Mouse (Mus musculus) intestine, postnatal 0 days (tissue): ENCODE measurements around the gene Ormdl2. TPM values are rescaled to one million over a fixed set of nuclear protein-coding genes. Genes with fewer than 3 reads are reported as not detected.

ENCODE experiments used
- ATAC-seq: fragments of 200-750 bp; cut with Nextera tagmentation; 2 replicates; pipeline ENCODE4 v1.8.0; 2017; ENCODE audit warnings: mild to moderate bottlenecking, moderate TSS enrichment, moderate library complexity
- H3K27ac ChIP-seq: fragments of 300-500 bp; sonication (generic); 2 replicates; pipeline ENCODE4 v1.5.1; 2014; ENCODE audit warnings: mild to moderate bottlenecking, low read depth, low read length, moderate library complexity
- H3K27me3 ChIP-seq: fragments of 300-500 bp; sonication (generic); replicated peaks from 2 replicates; pipeline ENCODE4 v1.6.1; 2014; ENCODE audit warnings: low read length, mixed read lengths; ENCODE audit not compliant: control insufficient read depth, insufficient read depth
- H3K36me3 ChIP-seq: fragments of 300-500 bp; sonication (generic); 2 replicates; pipeline ENCODE4 v1.6.1; 2014; ENCODE audit warnings: mild to moderate bottlenecking, moderate library complexity; ENCODE audit not compliant: control insufficient read depth, insufficient read depth
- H3K4me1 ChIP-seq: fragments of 300-500 bp; sonication (generic); replicated peaks from 2 replicates; pipeline ENCODE4 v1.6.1; 2014; ENCODE audit warnings: antibody characterized with exemption, low read length, mixed read lengths; ENCODE audit not compliant: control insufficient read depth, insufficient read depth
- H3K4me2 ChIP-seq: fragments of 300-500 bp; sonication (generic); replicated peaks from 2 replicates; pipeline ENCODE4 v1.6.1; 2014; ENCODE audit warnings: low read depth, mild to moderate bottlenecking, moderate library complexity
- H3K4me3 ChIP-seq: fragments of 300-500 bp; sonication (generic); 2 replicates; pipeline ENCODE4 v1.5.1; 2014; ENCODE audit warnings: low read depth, low read length
- H3K9ac ChIP-seq: fragments of 300-500 bp; sonication (generic); 2 replicates; pipeline ENCODE4 v1.6.1; 2014; ENCODE audit warnings: mild to moderate bottlenecking, low read depth, low read length
- H3K9me3 ChIP-seq: fragments of 300-500 bp; sonication (generic); 2 replicates; pipeline ENCODE4 v1.6.1; 2016; ENCODE audit warnings: mixed run types; ENCODE audit not compliant: control insufficient read depth
- CTCF ChIP-seq: sonication (generic); IDR thresholded peaks from 2 replicates; pipeline ENCODE4 v1.5.1; 2016; ENCODE audit warnings: low read depth, mild to moderate bottlenecking, control low read depth, antibody characterized with exemption, moderate library complexity
- WGBS: fragments of 180-500 bp; shearing (Covaris S2); extraction: QIAGEN DNeasy Blood & Tissue Kit; methylation state at CpG from one replicate; pipeline ENCODE4 v1.1.7; 2014; 5-methylcytosine and 5-hydroxymethylcytosine counted together
- polyA plus RNA-seq: library from polyadenylated mRNA; unstranded; fragments of >200 nt; fragmentation: Nextera tagmentation; extraction: Ambion mirVana; gene quantifications from 2 replicates; pipeline ENCODE4 v1.2.1, GENCODE M21; 2015

Ormdl2 gene
- polyA plus RNA-seq, 1 experiment from 2014 or later = 70.4 TPM

- no peak for ATAC-seq
- 40% methylated on average over 6 of the region's 6 CpGs for WGBS
- TF ChIP-seq CTCF = no peak
These were observed 15.4 kb downstream of the Ormdl2 start for GRCm38 (mm10) chr10:128806086-128806485.

GRCm38 (mm10) chr10:128805092-128806000 is 16.1 kb downstream of the Ormdl2 start:
- peak; percentile 57 for TF ChIP-seq CTCF
- Histone ChIP-seq H3K36me3 (peaks cover 28% of the 10 kb centered on the region), H3K4me3 (peak overlapping the region; percentile 81), H3K9ac (peak overlapping the region; percentile 78), H3K4me1 (peaks cover 16% of the 10 kb centered on the region; the same call in 1 of the 2 replicates), H3K27ac (peak overlapping the region; percentile 95), H3K4me2 (peak overlapping the region; percentile 97), H3K27me3 (no peaks in the 10 kb centered on the region), H3K9me3 (no peaks in the 10 kb centered on the region)
- under 1% methylated on average over 60 of the region's 70 CpGs for WGBS
- ATAC-seq = peak; percentile 96

More at GRCm38 (mm10) chr10:128806086-128806485, 15.4 kb downstream of the Ormdl2 start:
- Histone ChIP-seq H3K27ac (no peak overlapping the region), H3K4me1 (peaks cover 16% of the 10 kb centered on the region; the same call in 1 of the 2 replicates), H3K9me3 (no peaks in the 10 kb centered on the region), H3K36me3 (peaks cover 22% of the 10 kb centered on the region; the same call in 1 of the 2 replicates), H3K9ac (peak overlapping the region; percentile 78), H3K4me2 (peak overlapping the region; percentile 97), H3K4me3 (peak overlapping the region; percentile 81), H3K27me3 (no peaks in the 10 kb centered on the region)

- under 1% methylated on average over 27 of the region's 28 CpGs for WGBS
- H3K9me3 ChIP-seq = no peaks in the 10 kb centered on the region
- H3K4me2 ChIP-seq = peak within 1 kb of the TSS; percentile 97
- H3K36me3 ChIP-seq = peaks cover 29% of the 10 kb centered on the region
- ATAC-seq = peak; percentile 26
- H3K27ac ChIP-seq = peak within 1 kb of the TSS; percentile 95
- TF ChIP-seq CTCF = no peak
- H3K4me3 ChIP-seq = peak within 1 kb of the TSS; percentile 81
- peak within 1 kb of the TSS; percentile 78 for H3K9ac ChIP-seq
- no peaks in the 10 kb centered on the region for H3K27me3 ChIP-seq
- H3K4me1 ChIP-seq = peaks cover 16% of the 10 kb centered on the region; the same call in 1 of the 2 replicates
These were observed 17.0 kb downstream of the Ormdl2 start, which contains the start of gene Tmem198b for GRCm38 (mm10) chr10:128804271-128805091. Tmem198b (minus strand) TSS chr10:128804370.

- peak within 1 kb of the TSS; percentile 95 for H3K27ac ChIP-seq
- 2% methylated on average over 14 of the region's 14 CpGs for WGBS
- peak within 1 kb of the TSS; percentile 81 for H3K4me3 ChIP-seq
- H3K4me2 ChIP-seq = peak within 1 kb of the TSS; percentile 97
- H3K9ac ChIP-seq = peak within 1 kb of the TSS; percentile 78
- H3K27me3 ChIP-seq = no peaks in the 10 kb centered on the region
- peaks cover 28% of the 10 kb centered on the region for H3K36me3 ChIP-seq
- no peak for ATAC-seq
- peaks cover 16% of the 10 kb centered on the region; the same call in 1 of the 2 replicates for H3K4me1 ChIP-seq
- TF ChIP-seq CTCF = no peak
- no peaks in the 10 kb centered on the region for H3K9me3 ChIP-seq
These were observed 17.6 kb downstream of the Ormdl2 start, which contains the start of gene Dnajc14 for GRCm38 (mm10) chr10:128803771-128804270. Dnajc14 (plus strand) TSS chr10:128804062.

- 20% methylated on average over 6 of the region's 6 CpGs for WGBS
- Histone ChIP-seq H3K9me3 (no peaks in the 10 kb centered on the region), H3K4me1 (peaks cover 16% of the 10 kb centered on the region; the same call in 1 of the 2 replicates), H3K36me3 (peaks cover 24% of the 10 kb centered on the region), H3K9ac (peak overlapping the region; percentile 78; the same call in 1 of the 2 replicates), H3K27ac (peak overlapping the region; percentile 95), H3K27me3 (no peaks in the 10 kb centered on the region), H3K4me2 (peak overlapping the region; percentile 97), H3K4me3 (peak overlapping the region; percentile 81)
- TF ChIP-seq CTCF = no peak
- no peak for ATAC-seq
These were observed 18.1 kb downstream of the Ormdl2 start for GRCm38 (mm10) chr10:128803361-128803760.
